8 mouse cellular contexts compared by ENCODE assay signal in genomic region chr11:115613138-115613945, GRCm38 (mm10). TPM values are rescaled to one million over a fixed set of nuclear protein-coding genes. Genes with fewer than 3 reads are reported as not detected.
DNase-seq lines count a peak whose midpoint lies in the region; ATAC-seq and TF ChIP-seq lines count a peak whose summit lies in the region.

No protein-coding gene starts in this region.

- H3K4me3 ChIP-seq in spleen, adult 2 months (ENCODE audit: extremely low read depth, insufficient read depth, insufficient read length), result peak overlapping the region; percentile 92
- H3K4me3 ChIP-seq in embryonic fibroblast, embryonic 13.5 days (ENCODE audit: insufficient read depth, low read length), result peak overlapping the region; percentile 84
- H3K4me3 ChIP-seq in intestine, embryonic 14.5 days (ENCODE audit: low read depth, low read length), result peak overlapping the region; percentile 67
- H3K4me3 ChIP-seq in stomach, postnatal 0 days (ENCODE audit: low read depth, low read length), result peak overlapping the region; percentile 63

- no peaks in the 10 kb centered on the region for H3K27me3 ChIP-seq in spleen, adult 2 months (ENCODE audit: control insufficient read depth, insufficient read depth, low read length)
- no peaks in the 10 kb centered on the region for H3K27me3 ChIP-seq in intestine, embryonic 14.5 days (replicated peaks; ENCODE audit: control insufficient read depth, insufficient read depth, low read length)
- H3K27me3 ChIP-seq in stomach, postnatal 0 days (ENCODE audit: control insufficient read depth, insufficient read depth, low read length), result no peaks in the 10 kb centered on the region

- H3K36me3 ChIP-seq in spleen, adult 2 months (ENCODE audit: control insufficient read depth, insufficient read depth, low read length), result peaks cover 39% of the 10 kb centered on the region
- H3K36me3 ChIP-seq in intestine, embryonic 14.5 days (ENCODE audit: control insufficient read depth, insufficient read depth, low read length), result peaks cover 33% of the 10 kb centered on the region
- H3K36me3 ChIP-seq in stomach, postnatal 0 days (ENCODE audit: control insufficient read depth, insufficient read depth, low read length), result peaks cover 9% of the 10 kb centered on the region; the same call in 1 of the 2 replicates

- H3K9me3 ChIP-seq in intestine, embryonic 14.5 days (ENCODE audit: control insufficient read depth, low read length), result no peaks in the 10 kb centered on the region
- no peaks in the 10 kb centered on the region for H3K9me3 ChIP-seq in stomach, postnatal 0 days (ENCODE audit: control insufficient read depth, low read length)

- H3K4me2 ChIP-seq in intestine, embryonic 14.5 days (ENCODE audit: low read length), result peak overlapping the region; percentile 71
- peak overlapping the region; percentile 85 for H3K4me2 ChIP-seq in stomach, postnatal 0 days (replicated peaks; ENCODE audit: low read depth)

- intact Hi-C loops in gastrocnemius, postnatal 14 days (cut with DNase I; ENCODE audit: low total_unique reads), result no loop called here

- H3K9ac ChIP-seq in intestine, embryonic 14.5 days (ENCODE audit: low read length), result peak overlapping the region; percentile 73
- peak overlapping the region; percentile 86 for H3K9ac ChIP-seq in stomach, postnatal 0 days (ENCODE audit: low read length)

- no peak for TF ChIP-seq POLR2A in spleen, adult 2 months (IDR thresholded peaks at IDR 0.05; ENCODE audit: low read depth, low read length)
- 0 out of 2 replicates have a peak, but pooled peaks have one; percentile 28 for TF ChIP-seq POLR2A in embryonic fibroblast, embryonic 13.5 days (IDR thresholded peaks at IDR 0.05; ENCODE audit: low read depth, low read length)

- no peak for TF ChIP-seq CTCF in spleen, adult 2 months (IDR thresholded peaks at IDR 0.05; ENCODE audit: extremely low read depth, insufficient read depth, insufficient read length, insufficient replicate concordance)
- TF ChIP-seq CTCF in embryonic fibroblast, embryonic 13.5 days (IDR thresholded peaks at IDR 0.05; ENCODE audit: borderline replicate concordance, insufficient read depth, low read length), result no peak
- TF ChIP-seq CTCF in stomach, postnatal 0 days (IDR thresholded peaks at IDR 0.05; ENCODE audit: low read depth), result no peak

- peaks cover 16% of the 10 kb centered on the region; the same call in 1 of the 2 replicates for H3K4me1 ChIP-seq in spleen, adult 2 months (ENCODE audit: control insufficient read depth, insufficient read depth, insufficient read length)
- no peaks in the 10 kb centered on the region for H3K4me1 ChIP-seq in embryonic fibroblast, embryonic 13.5 days (ENCODE audit: control insufficient read depth, insufficient read depth, low read length)
- H3K4me1 ChIP-seq in intestine, embryonic 14.5 days (replicated peaks; ENCODE audit: control insufficient read depth, insufficient read depth, low read length), result peaks cover 17% of the 10 kb centered on the region
- H3K4me1 ChIP-seq in stomach, postnatal 0 days (replicated peaks; ENCODE audit: control insufficient read depth, insufficient read depth), result peaks cover 5% of the 10 kb centered on the region; the same call in 1 of the 2 replicates

- peak overlapping the region; percentile 99 for H3K27ac ChIP-seq in spleen, adult 2 months (ENCODE audit: insufficient read depth, low read length)
- H3K27ac ChIP-seq in embryonic fibroblast, embryonic 13.5 days (ENCODE audit: insufficient read depth, low read length), result peak overlapping the region; percentile 88
- peak overlapping the region; percentile 76 for H3K27ac ChIP-seq in intestine, embryonic 14.5 days (ENCODE audit: low read depth)
- H3K27ac ChIP-seq in stomach, postnatal 0 days (replicated peaks), result peak overlapping the region; percentile 97

- ATAC-seq in intestine, embryonic 14.5 days (replicated peaks; ENCODE audit: low FRiP score, low TSS enrichment, low read depth), result peak; percentile 14; the same call in 1 of the 2 replicates
- ATAC-seq in stomach, postnatal 0 days (ENCODE audit: low FRiP score, low TSS enrichment), result no peak

- TF ChIP-seq EP300 in stomach, postnatal 0 days (optimal IDR thresholded peaks at IDR 0.05), result no peak

- WGBS in spleen, adult 2 months, result under 1% methylated on average over 16 of the region's 16 CpGs
- 1% methylated on average over 16 of the region's 16 CpGs for WGBS in intestine, embryonic 14.5 days
- WGBS in stomach, postnatal 0 days, result under 1% methylated on average over 16 of the region's 16 CpGs

- DNase-seq in spleen, adult 2 months (ENCODE audit: low read depth in 1 of 2, low spot score in 2 of 2), result peak in 1 of 2 experiments; percentile 41
- no peak for DNase-seq in spleen, adult 18-20 months
- DNase-seq in intestine, embryonic 14.5 days (ENCODE audit: low spot score), result peak; percentile 67
- DNase-seq in lung, postnatal 36 days, result peak; percentile 59
- no peak for DNase-seq in stomach, postnatal 0 days (ENCODE audit: low spot score)
- no peak for DNase-seq in gastrocnemius, postnatal 14 days
- no peak for DNase-seq in ovary, adult 18-20 months (ENCODE audit: low spot score)

RNA-seq across cellular contexts. Expression of gene Mif4gd, which starts 0.6 kb away (rescaled TPM):
- 175 and 210 TPM in 2 replicates for polyA plus RNA-seq in spleen, adult 2 months (2012; rRNA removed)
- polyA plus RNA-seq in embryonic fibroblast, embryonic 13.5 days (2011; ENCODE audit: insufficient read length, low read depth, missing spikeins), result 22.3 and 26.6 TPM in 2 replicates
- 26.2 and 28.3 TPM in 2 replicates for polyA plus RNA-seq in intestine, embryonic 14.5 days (2014; fragmentation: Nextera tagmentation; extraction: Ambion mirVana)
- polyA plus RNA-seq in stomach, postnatal 0 days (2015; fragmentation: Nextera tagmentation; extraction: Ambion mirVana), result 48.9 and 52.3 TPM in 2 replicates
- total RNA-seq in gastrocnemius, postnatal 14 days (2021), result 10 to 100 TPM; 35.7 to 42.9 TPM

RNA-seq across cellular contexts. Expression of gene Gga3, which starts 9.5 kb away (rescaled TPM):
- 39.4 and 40.9 TPM in 2 replicates for polyA plus RNA-seq in spleen, adult 2 months (2012; rRNA removed)
- 17.0 and 30.3 TPM in 2 replicates for polyA plus RNA-seq in embryonic fibroblast, embryonic 13.5 days (2011; ENCODE audit: insufficient read length, low read depth, missing spikeins)
- 19.2 and 20.8 TPM in 2 replicates for polyA plus RNA-seq in intestine, embryonic 14.5 days (2014; fragmentation: Nextera tagmentation; extraction: Ambion mirVana)
- 5.2 TPM in 2 replicates for polyA plus RNA-seq in stomach, postnatal 0 days (2015; fragmentation: Nextera tagmentation; extraction: Ambion mirVana)
- total RNA-seq in gastrocnemius, postnatal 14 days (2021), result 10 to 100 TPM; 10.9 to 13.2 TPM

RNA-seq across cellular contexts. Expression of gene Mrps7, which starts 9.6 kb away (rescaled TPM):
- polyA plus RNA-seq in spleen, adult 2 months (2012; rRNA removed), result 10.6 and 13.6 TPM in 2 replicates
- 31.0 and 36.5 TPM in 2 replicates for polyA plus RNA-seq in embryonic fibroblast, embryonic 13.5 days (2011; ENCODE audit: insufficient read length, low read depth, missing spikeins)
- polyA plus RNA-seq in intestine, embryonic 14.5 days (2014; fragmentation: Nextera tagmentation; extraction: Ambion mirVana), result 94.0 and 105 TPM in 2 replicates
- polyA plus RNA-seq in stomach, postnatal 0 days (2015; fragmentation: Nextera tagmentation; extraction: Ambion mirVana), result 52.6 and 58.4 TPM in 2 replicates
- total RNA-seq in gastrocnemius, postnatal 14 days (2021), result 10 to 100 TPM; 63.6 to 65.4 TPM

RNA-seq across cellular contexts. Expression of gene Slc25a19, which starts 14.8 kb away (rescaled TPM):
- polyA plus RNA-seq in spleen, adult 2 months (2012; rRNA removed), result 64.0 and 82.0 TPM in 2 replicates
- 13.6 and 14.0 TPM in 2 replicates for polyA plus RNA-seq in embryonic fibroblast, embryonic 13.5 days (2011; ENCODE audit: insufficient read length, low read depth, missing spikeins)
- polyA plus RNA-seq in intestine, embryonic 14.5 days (2014; fragmentation: Nextera tagmentation; extraction: Ambion mirVana), result 23.3 and 26.4 TPM in 2 replicates
- 12.5 and 14.0 TPM in 2 replicates for polyA plus RNA-seq in stomach, postnatal 0 days (2015; fragmentation: Nextera tagmentation; extraction: Ambion mirVana)
- 10 to 100 TPM; 40.9 to 45.2 TPM for total RNA-seq in gastrocnemius, postnatal 14 days (2021)

RNA-seq across cellular contexts. Expression of gene Nup85, which starts 49.1 kb away (rescaled TPM):
- polyA plus RNA-seq in spleen, adult 2 months (2012; rRNA removed), result 41.4 and 42.4 TPM in 2 replicates
- polyA plus RNA-seq in embryonic fibroblast, embryonic 13.5 days (2011; ENCODE audit: insufficient read length, low read depth, missing spikeins), result 68.0 and 81.1 TPM in 2 replicates
- 192 TPM in 2 replicates for polyA plus RNA-seq in intestine, embryonic 14.5 days (2014; fragmentation: Nextera tagmentation; extraction: Ambion mirVana)
- polyA plus RNA-seq in stomach, postnatal 0 days (2015; fragmentation: Nextera tagmentation; extraction: Ambion mirVana), result 44.6 and 47.2 TPM in 2 replicates
- 10 to 100 TPM; 14.7 to 18.9 TPM for total RNA-seq in gastrocnemius, postnatal 14 days (2021)

Comparison
In these comparisons a context has a peak if more than half of its experiments do, and no peak if none do; other contexts are left out.
1. DNase-seq: peak in intestine, embryonic 14.5 days (single experiment) and lung, postnatal 36 days (single experiment); none in spleen, adult 18-20 months (0 of 2), stomach, postnatal 0 days (single experiment), gastrocnemius, postnatal 14 days (single experiment) and ovary, adult 18-20 months (single experiment).
2. Peak in every context shown above with its lines, with median percentiles within 50 percentile points of each other: H3K27ac ChIP-seq and H3K4me3 ChIP-seq.